Mouse (Mus musculus) kidney, embryonic 14.5 days (tissue): ENCODE measurements around the gene Serpind1. TPM values are rescaled to one million over a fixed set of nuclear protein-coding genes. Genes with fewer than 3 reads are reported as not detected.

Experiments
- ATAC-seq: fragments of 200-750 bp; cut with Nextera tagmentation; 2 replicates; pipeline ENCODE4 v1.8.0; 2017; ENCODE audit warnings: moderate number of reproducible peaks, mild to moderate bottlenecking, moderate TSS enrichment, moderate library complexity; ENCODE audit not compliant: low FRiP score, low TSS enrichment
- H3K27ac ChIP-seq: fragments of 300-500 bp; sonication (generic); 2 replicates; pipeline ENCODE4 v1.5.1; 2014; ENCODE audit warnings: low read depth, mild to moderate bottlenecking, low read length, moderate library complexity, mixed read lengths
- H3K27me3 ChIP-seq: fragments of 300-500 bp; sonication (generic); 2 replicates; pipeline ENCODE4 v1.6.1; 2014; ENCODE audit warnings: mild to moderate bottlenecking, low read length; ENCODE audit not compliant: control insufficient read depth, insufficient read depth
- H3K36me3 ChIP-seq: fragments of 300-500 bp; sonication (generic); 2 replicates; pipeline ENCODE4 v1.6.1; 2014; ENCODE audit warnings: low read length, mixed read lengths; ENCODE audit not compliant: control insufficient read depth, insufficient read depth
- H3K4me1 ChIP-seq: fragments of 300-500 bp; sonication (generic); 2 replicates; pipeline ENCODE4 v1.6.1; 2014; ENCODE audit warnings: low read length, mixed read lengths; ENCODE audit not compliant: control insufficient read depth, insufficient read depth
- H3K4me2 ChIP-seq: fragments of 300-500 bp; sonication (generic); replicated peaks from 2 replicates; pipeline ENCODE4 v1.6.1; 2014; ENCODE audit warnings: low read depth, mild to moderate bottlenecking, low read length
- H3K4me3 ChIP-seq: fragments of 300-500 bp; sonication (generic); 2 replicates; pipeline ENCODE4 v1.5.1; 2014; ENCODE audit warnings: mild to moderate bottlenecking, low read length
- H3K9ac ChIP-seq: fragments of 300-500 bp; sonication (generic); 2 replicates; pipeline ENCODE4 v1.6.1; 2014; ENCODE audit warnings: low read depth, mild to moderate bottlenecking, low read length, moderate library complexity
- H3K9me3 ChIP-seq: fragments of 300-500 bp; sonication (generic); 2 replicates; pipeline ENCODE4 v1.6.1; 2016; ENCODE audit warnings: low read length; ENCODE audit not compliant: control insufficient read depth
- WGBS: fragments of 180-500 bp; shearing (Covaris S2); extraction: QIAGEN DNeasy Blood & Tissue Kit; methylation state at CpG from one replicate; pipeline ENCODE4 v1.1.7; 2014; 5-methylcytosine and 5-hydroxymethylcytosine counted together
- polyA plus RNA-seq: library from polyadenylated mRNA; unstranded; fragments of >200 nt; fragmentation: Nextera tagmentation; extraction: Ambion mirVana; gene quantifications from 2 replicates; pipeline ENCODE4 v1.2.1, GENCODE M21; 2014

The Serpind1 gene
- polyA plus RNA-seq, 1 experiment from 2014 or later = 0.16 TPM

- Histone ChIP-seq H3K36me3 (no peaks in the 10 kb centered on the region; the same call in 1 of the 2 replicates), H3K9ac (no peak overlapping the region), H3K4me3 (no peak overlapping the region), H3K27ac (no peak overlapping the region), H3K4me1 (no peaks in the 10 kb centered on the region), H3K9me3 (no peaks in the 10 kb centered on the region), H3K4me2 (no peak overlapping the region), H3K27me3 (no peaks in the 10 kb centered on the region)
- WGBS = 88% methylated on average over 7 of the region's 7 CpGs
- no peak for ATAC-seq
Observed at GRCm38 (mm10) chr16:17339701-17340100, 8.5 kb downstream of the Serpind1 start.

- H3K27me3 ChIP-seq = no peaks in the 10 kb centered on the region
- H3K9me3 ChIP-seq = no peaks in the 10 kb centered on the region
- no peak overlapping the region for H3K9ac ChIP-seq
- H3K4me2 ChIP-seq = no peak overlapping the region
- no peaks in the 10 kb centered on the region; the same call in 1 of the 2 replicates for H3K36me3 ChIP-seq
- no peak overlapping the region for H3K27ac ChIP-seq
- 92% methylated on average over 2 of the region's 2 CpGs for WGBS
- H3K4me3 ChIP-seq = no peak overlapping the region
- H3K4me1 ChIP-seq = no peaks in the 10 kb centered on the region
- ATAC-seq = no peak
Observed at GRCm38 (mm10) chr16:17340705-17341104, 9.5 kb downstream of the Serpind1 start.

DNA sequence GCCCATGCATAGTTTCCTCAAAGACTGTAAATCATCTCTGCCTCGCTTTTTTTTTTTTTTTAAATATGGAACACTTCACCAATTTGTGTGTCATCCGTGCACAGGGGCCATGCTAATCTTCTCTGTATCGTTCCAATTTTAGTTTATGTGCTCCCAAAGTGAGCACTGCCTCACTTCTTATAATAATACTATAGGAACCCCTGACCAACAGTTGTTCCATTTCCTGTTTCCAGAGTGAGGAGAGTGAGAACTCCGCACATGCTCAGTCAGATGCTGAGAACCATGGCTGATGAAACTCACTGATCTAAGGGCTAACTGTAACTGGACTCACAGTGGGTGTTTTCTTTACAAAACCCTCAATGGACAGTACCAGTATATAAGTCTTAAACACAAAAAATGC, 10.7 kb downstream of the Serpind1 start:
- ATAC-seq = no peak

DNA sequence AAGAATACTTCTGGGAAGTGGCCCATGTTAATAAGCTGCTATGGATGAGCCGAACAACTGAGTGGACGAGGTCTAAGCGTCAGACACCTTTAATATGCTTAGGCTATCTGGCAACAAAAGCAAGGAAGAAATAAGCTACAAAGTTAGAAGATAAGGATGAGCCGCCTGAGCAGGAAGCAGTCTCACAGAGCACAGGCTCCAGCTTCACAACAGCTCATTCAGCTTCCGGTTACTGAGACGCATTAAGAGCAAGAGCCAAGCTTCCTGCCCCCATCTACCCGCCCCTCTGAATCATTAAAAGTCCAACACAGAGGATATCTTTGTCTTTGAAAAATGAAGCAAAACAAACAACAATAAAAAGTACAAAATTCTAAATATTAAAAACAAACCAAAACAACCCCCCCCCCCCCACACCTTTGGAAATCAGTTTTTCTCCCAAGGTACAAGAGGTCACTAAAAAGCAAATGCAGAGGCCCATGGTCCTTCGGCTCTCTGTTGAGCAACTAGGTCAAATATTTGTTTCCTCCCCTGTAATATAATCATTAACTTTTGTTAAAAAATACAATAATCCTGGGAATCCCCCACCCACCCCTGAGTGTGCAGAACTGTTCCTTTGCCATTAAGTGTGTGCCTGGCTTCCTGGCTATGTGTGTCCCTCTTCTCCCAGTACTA, 14.1 kb downstream of the Serpind1 start:
- H3K9me3 ChIP-seq = no peaks in the 10 kb centered on the region
- H3K27me3 ChIP-seq = no peaks in the 10 kb centered on the region
- no peak for ATAC-seq
- no peak overlapping the region for H3K27ac ChIP-seq
- H3K36me3 ChIP-seq = peaks cover 17% of the 10 kb centered on the region; the same call in 1 of the 2 replicates
- H3K9ac ChIP-seq = no peak overlapping the region
- H3K4me1 ChIP-seq = no peaks in the 10 kb centered on the region
- 82% methylated on average over 8 of the region's 8 CpGs for WGBS
- no peak overlapping the region for H3K4me2 ChIP-seq
- H3K4me3 ChIP-seq = no peak overlapping the region

More for the DNA sequence above, 10.7 kb downstream of the Serpind1 start:
- no peak overlapping the region for H3K9ac ChIP-seq
- whole genome bisulfite sequencing = 87% methylated on average over 4 of the region's 4 CpGs
- H3K9me3 ChIP-seq = no peaks in the 10 kb centered on the region
- no peaks in the 10 kb centered on the region for H3K27me3 ChIP-seq
- H3K36me3 ChIP-seq = peaks cover 4% of the 10 kb centered on the region; the same call in 1 of the 2 replicates
- H3K4me3 ChIP-seq = no peak overlapping the region
- no peak overlapping the region for H3K4me2 ChIP-seq
- no peaks in the 10 kb centered on the region for H3K4me1 ChIP-seq
- H3K27ac ChIP-seq = no peak overlapping the region

DNA sequence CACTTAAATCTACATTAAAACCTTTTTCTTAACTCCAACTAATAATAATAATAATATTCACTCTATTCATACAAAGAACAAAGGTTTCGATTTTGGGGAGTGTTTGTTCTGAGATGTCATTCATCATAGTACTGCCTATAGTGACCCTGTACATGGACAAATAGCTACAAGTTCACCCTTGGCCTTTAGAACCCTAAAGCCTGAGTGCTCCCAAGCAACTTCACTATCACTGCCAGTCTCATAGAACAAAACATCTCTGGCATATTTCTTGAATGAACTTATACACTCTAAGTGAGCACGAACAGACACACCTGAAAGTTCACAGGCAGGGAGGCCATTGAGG, 14.6 kb downstream of the Serpind1 start:
- no peak overlapping the region for H3K4me3 ChIP-seq
- H3K27ac ChIP-seq = no peak overlapping the region
- WGBS = 88% methylated on average over 2 of the region's 2 CpGs
- ATAC-seq = no peak
- no peak overlapping the region for H3K4me2 ChIP-seq
- H3K9ac ChIP-seq = no peak overlapping the region
- H3K4me1 ChIP-seq = no peaks in the 10 kb centered on the region
- H3K27me3 ChIP-seq = no peaks in the 10 kb centered on the region
- no peaks in the 10 kb centered on the region for H3K9me3 ChIP-seq
- H3K36me3 ChIP-seq = peaks cover 22% of the 10 kb centered on the region; the same call in 1 of the 2 replicates

GRCm38 (mm10) chr16:17346766-17347165, 15.6 kb downstream of the Serpind1 start:
- ATAC-seq = no peak
- Histone ChIP-seq H3K9ac (no peak overlapping the region), H3K36me3 (peaks cover 28% of the 10 kb centered on the region), H3K9me3 (no peaks in the 10 kb centered on the region), H3K4me1 (no peaks in the 10 kb centered on the region), H3K27ac (no peak overlapping the region), H3K4me3 (no peak overlapping the region), H3K27me3 (no peaks in the 10 kb centered on the region), H3K4me2 (no peak overlapping the region)
- 78% methylated on average over 1 of the region's 1 CpGs for WGBS

- H3K4me2 ChIP-seq = no peak overlapping the region
- no peaks in the 10 kb centered on the region for H3K27me3 ChIP-seq
- no peaks in the 10 kb centered on the region for H3K9me3 ChIP-seq
- H3K27ac ChIP-seq = no peak overlapping the region
- H3K9ac ChIP-seq = no peak overlapping the region
- 92% methylated on average over 6 of the region's 6 CpGs for WGBS
- H3K36me3 ChIP-seq = peaks cover 30% of the 10 kb centered on the region
- no peaks in the 10 kb centered on the region for H3K4me1 ChIP-seq
- no peak for ATAC-seq
- H3K4me3 ChIP-seq = no peak overlapping the region
Observed at GRCm38 (mm10) chr16:17356031-17356430, 24.9 kb downstream of the Serpind1 start.

GRCm38 (mm10) chr16:17358787-17359186, 27.6 kb downstream of the Serpind1 start:
- Histone ChIP-seq H3K36me3 (peaks cover 19% of the 10 kb centered on the region), H3K9ac (no peak overlapping the region), H3K27me3 (no peaks in the 10 kb centered on the region), H3K4me1 (no peaks in the 10 kb centered on the region), H3K9me3 (no peaks in the 10 kb centered on the region), H3K4me2 (no peak overlapping the region), H3K27ac (no peak overlapping the region), H3K4me3 (no peak overlapping the region)
- 96% methylated on average over 4 of the region's 4 CpGs for WGBS
- ATAC-seq = no peak

- 94% methylated on average over 4 of the region's 4 CpGs for WGBS
- Histone ChIP-seq H3K27me3 (no peaks in the 10 kb centered on the region), H3K4me3 (no peak overlapping the region), H3K27ac (no peak overlapping the region), H3K9ac (no peak overlapping the region), H3K4me2 (no peak overlapping the region), H3K36me3 (peaks cover 11% of the 10 kb centered on the region), H3K4me1 (no peaks in the 10 kb centered on the region), H3K9me3 (no peaks in the 10 kb centered on the region)
- ATAC-seq = no peak
Observed at GRCm38 (mm10) chr16:17382306-17382705, 51.1 kb downstream of the Serpind1 start.
